Mouse (Mus musculus): ENCODE measurements around the gene Gdf1. TPM values are rescaled to one million over a fixed set of nuclear protein-coding genes. Genes with fewer than 3 reads are reported as not detected.

The Gdf1 gene
- polyA plus RNA-seq, 1 experiment from 2014 or later = not detected

DNA sequence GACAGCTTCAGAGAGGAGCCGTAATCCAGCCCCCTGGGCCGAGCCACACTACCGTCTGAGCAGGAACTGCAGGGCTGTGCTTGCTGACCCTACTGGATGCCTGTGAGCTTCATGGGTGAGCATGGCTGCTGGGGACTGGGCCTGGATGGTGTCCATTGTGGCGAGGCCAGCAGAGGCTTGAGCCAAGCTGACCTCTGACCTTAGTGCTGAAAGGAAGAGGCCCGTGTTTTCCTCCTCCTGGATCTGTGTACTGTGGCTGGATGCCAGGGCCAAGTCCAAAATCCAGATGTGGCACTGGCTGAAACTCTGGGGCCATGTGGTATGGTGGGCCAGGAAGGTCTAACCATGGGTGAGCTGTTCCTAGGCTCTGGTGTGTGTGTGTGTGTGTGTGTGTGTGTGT, 34.4 kb downstream of the Gdf1 start:
- H3K36me3 ChIP-seq (ENCODE audit: inconsistent target) = no peaks in the 10 kb centered on the region
- no peak overlapping the region for H3K27ac ChIP-seq
- no peak overlapping the region for H3K4me3 ChIP-seq (ENCODE audit: inconsistent target)
- no peaks in the 10 kb centered on the region for H3K79me2 ChIP-seq (ENCODE audit: inconsistent target)
- 79% methylated on average over 2 of the region's 5 CpGs for WGBS (ENCODE audit: missing documents)

DNA sequence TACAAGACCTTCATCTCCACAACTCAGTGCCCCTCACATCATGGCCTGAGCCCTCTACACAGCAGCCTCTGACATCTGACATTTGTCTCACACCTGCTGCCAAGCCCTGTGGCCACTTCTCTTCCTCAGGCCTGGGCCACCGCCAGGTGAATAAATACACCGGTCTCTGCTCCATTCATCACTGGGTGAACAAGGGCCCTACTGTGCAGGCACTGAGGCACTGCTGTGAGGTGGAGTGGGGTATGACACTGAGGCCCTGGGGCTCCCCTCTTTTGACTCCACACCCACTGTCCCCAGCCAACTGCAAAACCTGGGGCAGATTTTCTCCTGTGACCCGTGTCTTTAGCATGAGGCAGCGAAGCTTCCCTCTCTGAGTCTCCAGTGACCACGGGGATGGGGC, 37.0 kb downstream of the Gdf1 start:
- Histone ChIP-seq H3K4me3 (ENCODE audit: inconsistent target) (no peak overlapping the region), H3K36me3 (ENCODE audit: inconsistent target) (no peaks in the 10 kb centered on the region), H3K27ac (no peak overlapping the region), H3K79me2 (ENCODE audit: inconsistent target) (no peaks in the 10 kb centered on the region)
- WGBS (ENCODE audit: missing documents) = 77% methylated on average over 5 of the region's 5 CpGs

DNA sequence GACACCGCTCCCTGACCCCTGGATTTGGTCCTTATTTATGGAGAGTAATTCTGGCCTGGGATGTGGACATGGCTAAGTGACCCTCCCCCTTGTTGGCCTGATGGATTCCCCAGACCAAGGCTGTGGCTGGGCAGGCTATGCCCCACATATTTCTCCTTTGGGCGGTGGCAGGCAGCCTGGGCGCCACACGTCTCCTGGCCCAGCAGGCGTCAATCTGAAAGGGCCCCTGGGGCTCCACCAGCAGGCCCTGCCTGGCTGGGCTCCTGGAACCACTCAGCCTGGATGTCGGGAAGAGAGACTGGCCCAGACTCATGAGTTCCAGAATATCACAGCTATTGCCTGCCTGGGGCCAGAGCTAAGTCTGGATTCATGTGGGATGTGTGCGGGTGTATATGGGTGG, 40.9 kb downstream of the Gdf1 start:
- H3K27ac ChIP-seq = no peak overlapping the region
- H3K79me2 ChIP-seq (ENCODE audit: inconsistent target) = no peaks in the 10 kb centered on the region
- WGBS (ENCODE audit: missing documents) = 96% methylated on average over 7 of the region's 7 CpGs

DNA sequence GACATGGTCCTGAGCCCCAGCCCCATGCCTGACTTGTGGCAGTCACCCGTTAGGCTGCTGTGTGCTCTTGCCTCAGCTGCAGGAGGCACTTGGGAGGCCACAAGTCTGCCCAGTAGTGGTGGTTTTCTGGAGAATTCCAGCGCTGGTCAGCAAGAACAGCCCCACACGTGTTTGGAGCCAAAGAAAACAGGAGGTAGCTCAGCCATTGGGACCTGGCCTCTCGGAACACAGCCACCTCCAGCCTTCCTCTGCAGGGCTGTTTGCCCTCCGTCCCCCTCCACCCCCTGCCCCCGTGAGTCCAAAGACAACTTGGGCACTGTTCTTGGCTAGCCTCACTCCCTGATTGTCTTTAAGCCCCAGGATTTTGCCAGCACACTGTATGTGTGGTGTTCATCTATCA, 42.3 kb downstream of the Gdf1 start:
- no peak overlapping the region for H3K4me3 ChIP-seq (ENCODE audit: inconsistent target)
- no peaks in the 10 kb centered on the region for H3K79me2 ChIP-seq (ENCODE audit: inconsistent target)
- no peaks in the 10 kb centered on the region for H3K36me3 ChIP-seq (ENCODE audit: inconsistent target)
- WGBS (ENCODE audit: missing documents) = 92% methylated on average over 5 of the region's 6 CpGs
- H3K27ac ChIP-seq = no peak overlapping the region

More for the DNA sequence above, 40.9 kb downstream of the Gdf1 start:
- H3K36me3 ChIP-seq (ENCODE audit: inconsistent target) = no peaks in the 10 kb centered on the region
- H3K4me3 ChIP-seq (ENCODE audit: inconsistent target) = no peak overlapping the region

DNA sequence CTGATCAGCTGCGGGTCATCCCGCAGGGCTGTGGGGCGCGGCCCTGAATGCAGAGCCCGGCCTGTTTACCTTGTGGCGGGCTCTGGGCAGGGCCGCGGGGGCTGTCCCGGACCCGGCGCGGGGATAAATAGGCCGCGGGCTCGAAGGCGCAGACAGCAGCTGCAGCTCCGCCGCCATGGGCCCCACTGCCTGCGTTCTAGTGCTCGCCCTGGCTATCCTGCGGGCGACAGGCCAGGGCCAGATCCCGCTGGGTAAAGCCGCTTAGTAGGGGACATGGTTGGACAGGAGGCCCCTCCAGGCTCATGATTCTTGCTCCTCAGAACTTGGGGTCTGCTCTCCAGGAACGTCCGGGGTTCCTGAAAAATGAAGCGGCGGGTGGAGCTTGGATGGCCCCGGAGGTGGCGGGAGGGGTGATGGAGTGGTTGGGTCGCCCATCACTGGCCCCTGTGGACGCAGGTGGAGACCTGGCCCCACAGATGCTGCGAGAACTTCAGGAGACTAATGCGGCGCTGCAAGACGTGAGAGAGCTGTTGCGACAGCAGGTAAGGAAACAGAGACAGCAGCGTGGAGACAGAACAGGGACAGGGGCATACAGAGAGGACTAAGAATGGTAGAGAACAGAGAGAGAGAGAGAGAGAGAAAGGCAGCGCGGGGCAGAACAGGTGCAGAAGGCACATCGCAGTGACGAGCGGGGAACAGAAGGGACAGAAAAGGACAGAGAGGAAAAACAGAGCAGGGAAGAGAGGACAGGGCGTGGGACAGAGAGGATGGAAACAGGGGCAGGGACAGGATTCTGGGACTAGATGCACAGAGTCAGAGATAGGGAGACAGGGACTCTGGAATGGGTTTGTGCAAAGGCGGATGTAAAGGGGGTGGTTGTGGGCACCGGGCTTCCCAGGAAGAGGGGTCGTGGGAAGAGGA, 44.0 kb downstream of the Gdf1 start, which contains the start of gene Comp:
Comp (plus strand) TSS at position 162 of the 921 bp plus-strand sequence.
- H3K4me3 ChIP-seq (ENCODE audit: inconsistent target) = no peak within 1 kb of the TSS
- H3K79me2 ChIP-seq (ENCODE audit: inconsistent target) = no peaks in the 10 kb centered on the region
- no peaks in the 10 kb centered on the region for H3K36me3 ChIP-seq (ENCODE audit: inconsistent target)
- WGBS (ENCODE audit: missing documents) = 12% methylated on average over 44 of the region's 47 CpGs
- no peak within 1 kb of the TSS for H3K27ac ChIP-seq

DNA sequence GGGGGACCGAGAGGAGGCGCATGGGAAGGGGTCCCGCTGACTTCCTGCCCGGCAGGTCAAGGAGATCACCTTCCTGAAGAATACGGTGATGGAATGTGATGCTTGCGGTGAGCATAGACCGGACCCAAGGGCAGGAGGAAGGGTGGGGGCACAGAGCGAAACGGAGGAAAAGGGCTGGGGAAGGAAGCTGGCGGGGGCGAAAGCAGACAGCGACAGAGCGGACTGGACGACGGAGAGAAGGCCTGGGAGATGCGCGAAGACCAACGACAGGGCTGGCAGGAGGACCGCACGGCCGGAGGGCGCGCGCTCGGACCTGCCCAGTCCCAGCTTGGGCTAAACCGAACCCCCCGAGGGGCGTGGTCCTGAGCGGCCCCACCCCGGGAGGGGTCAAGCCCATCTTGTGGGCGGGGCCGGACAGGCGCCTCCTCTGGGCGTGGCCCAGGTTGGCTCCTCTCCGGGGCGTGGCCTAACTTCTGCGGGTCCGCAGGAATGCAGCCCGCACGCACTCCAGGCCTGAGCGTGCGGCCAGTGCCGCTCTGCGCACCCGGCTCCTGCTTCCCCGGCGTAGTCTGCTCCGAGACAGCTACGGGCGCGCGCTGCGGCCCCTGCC, 44.8 kb downstream of the Gdf1 start:
- no peak overlapping the region for H3K4me3 ChIP-seq (ENCODE audit: inconsistent target)
- H3K27ac ChIP-seq = no peak overlapping the region
- 3% methylated on average over 51 of the region's 53 CpGs for WGBS (ENCODE audit: missing documents)

DNA sequence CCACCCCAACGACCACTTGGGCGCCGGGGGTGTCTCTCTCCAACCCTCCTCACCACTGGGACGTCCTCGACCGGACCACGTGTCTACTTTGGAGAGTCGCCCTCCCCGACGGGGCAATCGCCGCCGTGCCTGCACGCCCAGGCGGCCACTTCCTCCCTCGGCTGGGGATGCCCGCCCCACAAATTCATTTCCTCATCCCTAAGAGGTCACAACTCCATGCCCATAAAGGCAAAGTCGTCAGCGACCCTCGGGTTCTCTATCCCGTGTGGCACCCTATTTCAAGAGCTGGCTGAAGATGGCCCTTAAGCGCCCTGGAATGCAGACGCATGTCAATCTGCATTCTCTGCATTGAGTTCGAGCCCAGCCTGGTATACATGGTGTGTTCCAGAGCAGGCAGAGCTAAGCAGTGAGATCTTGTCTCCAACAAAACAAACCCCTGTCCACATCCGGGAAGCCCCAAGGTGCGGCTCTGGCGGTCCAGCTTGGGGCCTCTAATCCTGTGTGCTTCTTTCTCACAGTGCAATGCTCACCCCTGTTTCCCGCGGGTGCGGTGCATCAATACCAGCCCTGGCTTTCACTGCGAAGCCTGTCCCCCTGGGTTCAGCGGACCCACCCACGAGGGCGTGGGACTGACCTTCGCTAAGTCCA, 45.7 kb downstream of the Gdf1 start:
- H3K36me3 ChIP-seq (ENCODE audit: inconsistent target) = no peaks in the 10 kb centered on the region
- WGBS (ENCODE audit: missing documents) = 6% methylated on average over 35 of the region's 35 CpGs
- no peak overlapping the region for H3K27ac ChIP-seq
- no peak overlapping the region for H3K4me3 ChIP-seq (ENCODE audit: inconsistent target)
- no peaks in the 10 kb centered on the region for H3K79me2 ChIP-seq (ENCODE audit: inconsistent target)

More for the DNA sequence above, 44.8 kb downstream of the Gdf1 start:
- H3K79me2 ChIP-seq (ENCODE audit: inconsistent target) = no peaks in the 10 kb centered on the region
- no peaks in the 10 kb centered on the region for H3K36me3 ChIP-seq (ENCODE audit: inconsistent target)

DNA sequence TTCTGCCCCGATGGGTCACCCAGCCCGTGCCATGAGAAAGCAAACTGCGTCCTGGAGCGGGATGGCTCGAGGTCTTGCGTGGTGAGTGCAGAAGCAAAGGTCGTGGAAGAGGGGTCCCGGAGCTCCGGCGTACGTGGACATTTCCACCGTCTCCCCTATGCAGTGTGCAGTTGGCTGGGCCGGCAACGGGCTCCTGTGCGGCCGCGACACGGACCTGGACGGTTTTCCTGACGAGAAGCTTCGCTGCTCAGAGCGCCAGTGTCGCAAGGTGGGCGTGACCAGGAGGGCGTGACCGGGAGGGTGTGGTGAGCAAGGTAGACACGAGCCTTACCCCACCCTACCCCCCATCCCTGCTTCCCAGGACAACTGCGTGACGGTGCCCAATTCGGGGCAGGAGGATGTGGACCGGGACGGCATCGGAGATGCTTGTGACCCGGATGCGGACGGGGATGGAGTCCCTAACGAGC, 46.7 kb downstream of the Gdf1 start:
- Histone ChIP-seq H3K36me3 (ENCODE audit: inconsistent target) (no peaks in the 10 kb centered on the region), H3K4me3 (ENCODE audit: inconsistent target) (no peak overlapping the region), H3K27ac (no peak overlapping the region), H3K79me2 (ENCODE audit: inconsistent target) (no peaks in the 10 kb centered on the region)
- WGBS (ENCODE audit: missing documents) = 15% methylated on average over 34 of the region's 37 CpGs

DNA sequence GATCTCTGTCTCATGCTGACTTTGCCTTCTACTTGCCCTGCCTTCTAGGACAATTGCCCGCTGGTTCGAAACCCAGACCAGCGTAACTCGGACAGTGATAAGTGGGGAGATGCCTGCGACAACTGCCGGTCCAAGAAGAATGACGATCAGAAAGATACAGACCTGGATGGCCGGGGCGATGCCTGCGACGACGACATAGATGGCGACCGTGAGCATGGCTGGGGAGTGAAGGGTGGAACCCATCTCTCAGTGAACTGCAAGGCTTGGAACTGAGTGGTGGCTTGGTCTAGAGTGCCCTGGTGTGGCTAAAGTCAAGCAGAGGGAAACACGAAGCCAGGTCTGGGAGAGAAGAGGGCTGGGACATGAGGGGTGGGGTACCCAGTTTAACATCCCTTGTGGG, 47.4 kb downstream of the Gdf1 start:
- no peaks in the 10 kb centered on the region for H3K79me2 ChIP-seq (ENCODE audit: inconsistent target)
- H3K4me3 ChIP-seq (ENCODE audit: inconsistent target) = no peak overlapping the region
- 19% methylated on average over 15 of the region's 15 CpGs for WGBS (ENCODE audit: missing documents)

DNA sequence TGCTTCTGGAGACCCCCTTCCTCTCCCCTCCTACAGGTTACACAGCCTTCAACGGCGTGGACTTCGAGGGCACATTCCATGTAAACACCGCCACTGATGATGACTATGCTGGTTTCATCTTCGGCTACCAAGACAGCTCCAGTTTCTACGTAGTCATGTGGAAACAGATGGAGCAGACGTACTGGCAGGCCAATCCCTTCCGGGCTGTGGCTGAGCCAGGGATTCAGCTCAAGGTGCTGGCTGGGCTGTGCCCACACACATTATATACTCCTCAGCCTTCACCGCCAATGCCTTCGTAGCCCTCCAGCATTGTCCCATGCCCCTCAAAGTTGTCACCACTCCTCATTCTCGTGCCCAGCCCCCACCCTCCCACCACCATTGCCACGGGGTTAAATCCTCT, 50.5 kb downstream of the Gdf1 start:
- no peak overlapping the region for H3K27ac ChIP-seq
- no peaks in the 10 kb centered on the region for H3K79me2 ChIP-seq (ENCODE audit: inconsistent target)
- 89% methylated on average over 10 of the region's 12 CpGs for WGBS (ENCODE audit: missing documents)
- H3K4me3 ChIP-seq (ENCODE audit: inconsistent target) = no peak overlapping the region
- H3K36me3 ChIP-seq (ENCODE audit: inconsistent target) = no peaks in the 10 kb centered on the region

More for the DNA sequence above, 47.4 kb downstream of the Gdf1 start:
- Histone ChIP-seq H3K36me3 (ENCODE audit: inconsistent target) (no peaks in the 10 kb centered on the region), H3K27ac (no peak overlapping the region)

Other genes with a start within 250 kb of the Gdf1 start
- gene Hapln4, start 246.4 kb upstream of the Gdf1 start, polyA plus RNA-seq (2018) = 0.03 TPM in 1 of 3 replicates, not detected in the others
- gene Ncan, start 208.9 kb upstream of the Gdf1 start, polyA plus RNA-seq (2018) = not detected in 3 replicates
- gene Nr2c2ap, start 198.5 kb upstream of the Gdf1 start, polyA plus RNA-seq (2018) = 18.4 to 44.2 TPM (median 25.7 TPM) in 3 replicates
- 4.5 to 7.7 TPM (median 7.3 TPM) in 3 replicates for gene Rfxank, start 190.7 kb upstream of the Gdf1 start, polyA plus RNA-seq (2018)
- gene Borcs8, start 190.3 kb upstream of the Gdf1 start, polyA plus RNA-seq (2018) = 31.7 to 53.1 TPM (median 41.2 TPM) in 3 replicates
- gene Mef2b, start 190.1 kb upstream of the Gdf1 start, polyA plus RNA-seq (2018) = not detected in 3 replicates
- gene Tmem161a, start 157.5 kb upstream of the Gdf1 start, polyA plus RNA-seq (2018) = 11.2 to 20.0 TPM (median 16.3 TPM) in 3 replicates
- 1.1 to 1.2 TPM (median 1.1 TPM) in 3 replicates for gene Slc25a42, start 117.5 kb upstream of the Gdf1 start, polyA plus RNA-seq (2018)
- gene Sugp2, start 95.6 kb upstream of the Gdf1 start, polyA plus RNA-seq (2018) = 4.7 to 13.3 TPM (median 13.0 TPM) in 3 replicates
- gene Armc6, start 95.4 kb upstream of the Gdf1 start, polyA plus RNA-seq (2018) = 1.4 to 8.6 TPM (median 4.8 TPM) in 3 replicates
- gene Homer3, start 47.0 kb upstream of the Gdf1 start, polyA plus RNA-seq (2018) = 26.3 to 47.9 TPM (median 46.2 TPM) in 3 replicates
- 17.5 to 26.0 TPM (median 20.5 TPM) in 3 replicates for gene Ddx49, start 27.3 kb upstream of the Gdf1 start, polyA plus RNA-seq (2018)
- gene Cope, start 27.3 kb upstream of the Gdf1 start, polyA plus RNA-seq (2018) = 78.2 to 115 TPM (median 98.8 TPM) in 3 replicates
- not detected in 3 replicates for gene Cers1, start 14.0 kb upstream of the Gdf1 start, polyA plus RNA-seq (2018)
- gene Upf1, start 23.5 kb downstream of the Gdf1 start, polyA plus RNA-seq (2018) = 19.3 to 31.3 TPM (median 30.1 TPM) in 3 replicates
- gene Comp, start 43.7 kb downstream of the Gdf1 start, polyA plus RNA-seq (2018) = 0.20 to 0.42 TPM in 2 of 3 replicates, not detected in the other
- 3.6 to 9.4 TPM (median 4.1 TPM) in 3 replicates for gene Crtc1, start 109.8 kb downstream of the Gdf1 start, polyA plus RNA-seq (2018)
- 5.9 to 7.7 TPM (median 7.4 TPM) in 3 replicates for gene Klhl26, start 147.2 kb downstream of the Gdf1 start, polyA plus RNA-seq (2018)
- gene Tmem59l, start 157.5 kb downstream of the Gdf1 start, polyA plus RNA-seq (2018) = not detected in 3 replicates
- not detected in 3 replicates for gene Crlf1, start 163.3 kb downstream of the Gdf1 start, polyA plus RNA-seq (2018)
- gene Rex1bd, start 176.9 kb downstream of the Gdf1 start, polyA plus RNA-seq (2018) = 37.3 to 87.0 TPM (median 75.4 TPM) in 3 replicates
- 907 to 1,116 TPM (median 1,045 TPM) in 3 replicates for gene Uba52, start 181.0 kb downstream of the Gdf1 start, polyA plus RNA-seq (2018)
- 103 to 188 TPM (median 181 TPM) in 3 replicates for gene Fkbp8, start 197.9 kb downstream of the Gdf1 start, polyA plus RNA-seq (2018)
- 50.0 to 80.3 TPM (median 65.4 TPM) in 3 replicates for gene Kxd1, start 198.1 kb downstream of the Gdf1 start, polyA plus RNA-seq (2018)
- gene Ell, start 209.6 kb downstream of the Gdf1 start, polyA plus RNA-seq (2018) = 18.8 to 33.9 TPM (median 21.7 TPM) in 3 replicates

All from macrophage (primary cell).